Mouse (Mus musculus): Measurements from ENCODE around the gene Shisa7. TPM values are rescaled to one million over a fixed set of nuclear protein-coding genes. Genes with fewer than 3 reads are reported as not detected.
A peak's percentile ranks its signal among the peaks of the same experiment; 100 is the strongest.

Gene Shisa7
- polyA plus RNA-seq, 1 experiment: 0.23 TPM

- Histone ChIP-seq H3K4me3 (ENCODE audit: extremely low read depth, insufficient read depth, insufficient read length) (no peak overlapping the region), H3K27me3 (ENCODE audit: control insufficient read depth, insufficient read depth, low read length) (peaks cover 19% of the 10 kb centered on the region), H3K27ac (ENCODE audit: insufficient read depth, low read length) (no peak overlapping the region), H3K36me3 (ENCODE audit: control insufficient read depth, insufficient read depth, low read length) (no peaks in the 10 kb centered on the region), H3K4me1 (ENCODE audit: control insufficient read depth, insufficient read depth, insufficient read length) (no peaks in the 10 kb centered on the region; the same call in 1 of the 2 replicates)
- TF ChIP-seq CTCF (IDR thresholded peaks at IDR 0.05; ENCODE audit: extremely low read depth, insufficient read depth, insufficient read length, insufficient replicate concordance) (no peak), POLR2A (IDR thresholded peaks at IDR 0.05; ENCODE audit: low read depth, low read length) (no peak)
- no peak for DNase-seq (ENCODE audit: low read depth in 1 of 2, low spot score in 2 of 2)
- WGBS: 23% methylated on average over 13 of the region's 13 CpGs
Measured at GRCm38 (mm10) chr7:4844917-4845309, 417 bp upstream of the Shisa7 start.

GRCm38 (mm10) chr7:4843604-4844244 is 772 bp downstream of the Shisa7 start:
- no peaks in the 10 kb centered on the region; the same call in 1 of the 2 replicates for H3K4me1 ChIP-seq (ENCODE audit: control insufficient read depth, insufficient read depth, insufficient read length)
- no peak overlapping the region for H3K27ac ChIP-seq (ENCODE audit: insufficient read depth, low read length)
- TF ChIP-seq POLR2A (IDR thresholded peaks at IDR 0.05; ENCODE audit: low read depth, low read length): no peak
- no peak for TF ChIP-seq CTCF (IDR thresholded peaks at IDR 0.05; ENCODE audit: extremely low read depth, insufficient read depth, insufficient read length, insufficient replicate concordance)
- peaks cover 19% of the 10 kb centered on the region for H3K27me3 ChIP-seq (ENCODE audit: control insufficient read depth, insufficient read depth, low read length)
- no peaks in the 10 kb centered on the region for H3K36me3 ChIP-seq (ENCODE audit: control insufficient read depth, insufficient read depth, low read length)
- no peak overlapping the region for H3K4me3 ChIP-seq (ENCODE audit: extremely low read depth, insufficient read depth, insufficient read length)
- 4% methylated on average over 34 of the region's 34 CpGs for WGBS
- no peak for DNase-seq (ENCODE audit: low read depth in 1 of 2, low spot score in 2 of 2)

GRCm38 (mm10) chr7:4842634-4843131 is 1.8 kb downstream of the Shisa7 start:
- Histone ChIP-seq H3K27ac (ENCODE audit: insufficient read depth, low read length) (no peak overlapping the region), H3K4me1 (ENCODE audit: control insufficient read depth, insufficient read depth, insufficient read length) (no peaks in the 10 kb centered on the region; the same call in 1 of the 2 replicates), H3K4me3 (ENCODE audit: extremely low read depth, insufficient read depth, insufficient read length) (no peak overlapping the region), H3K36me3 (ENCODE audit: control insufficient read depth, insufficient read depth, low read length) (no peaks in the 10 kb centered on the region), H3K27me3 (ENCODE audit: control insufficient read depth, insufficient read depth, low read length) (peaks cover 19% of the 10 kb centered on the region)
- no peak for DNase-seq (ENCODE audit: low read depth in 1 of 2, low spot score in 2 of 2)
- TF ChIP-seq CTCF (IDR thresholded peaks at IDR 0.05; ENCODE audit: extremely low read depth, insufficient read depth, insufficient read length, insufficient replicate concordance) (no peak), POLR2A (IDR thresholded peaks at IDR 0.05; ENCODE audit: low read depth, low read length) (no peak)
- 4% methylated on average over 16 of the region's 16 CpGs for WGBS

GRCm38 (mm10) chr7:4842077-4842476 is 2.4 kb downstream of the Shisa7 start:
- TF ChIP-seq POLR2A (IDR thresholded peaks at IDR 0.05; ENCODE audit: low read depth, low read length) (no peak), CTCF (IDR thresholded peaks at IDR 0.05; ENCODE audit: extremely low read depth, insufficient read depth, insufficient read length, insufficient replicate concordance) (no peak)
- 58% methylated on average over 5 of the region's 5 CpGs for WGBS
- no peaks in the 10 kb centered on the region for H3K36me3 ChIP-seq (ENCODE audit: control insufficient read depth, insufficient read depth, low read length)
- H3K27ac ChIP-seq (ENCODE audit: insufficient read depth, low read length): no peak overlapping the region
- DNase-seq (ENCODE audit: low read depth in 1 of 2, low spot score in 2 of 2): no peak
- no peak overlapping the region for H3K4me3 ChIP-seq (ENCODE audit: extremely low read depth, insufficient read depth, insufficient read length)
- H3K27me3 ChIP-seq (ENCODE audit: control insufficient read depth, insufficient read depth, low read length): peaks cover 20% of the 10 kb centered on the region
- no peaks in the 10 kb centered on the region; the same call in 1 of the 2 replicates for H3K4me1 ChIP-seq (ENCODE audit: control insufficient read depth, insufficient read depth, insufficient read length)

GRCm38 (mm10) chr7:4837639-4838038 is 6.9 kb downstream of the Shisa7 start:
- Histone ChIP-seq H3K4me3 (ENCODE audit: extremely low read depth, insufficient read depth, insufficient read length) (no peak overlapping the region), H3K4me1 (ENCODE audit: control insufficient read depth, insufficient read depth, insufficient read length) (peaks cover 3% of the 10 kb centered on the region), H3K36me3 (ENCODE audit: control insufficient read depth, insufficient read depth, low read length) (no peaks in the 10 kb centered on the region), H3K27ac (ENCODE audit: insufficient read depth, low read length) (no peak overlapping the region), H3K27me3 (ENCODE audit: control insufficient read depth, insufficient read depth, low read length) (peaks cover 15% of the 10 kb centered on the region)
- DNase-seq (ENCODE audit: low read depth in 1 of 2, low spot score in 2 of 2): no peak
- WGBS: 35% methylated on average over 1 of the region's 1 CpGs
- TF ChIP-seq CTCF (IDR thresholded peaks at IDR 0.05; ENCODE audit: extremely low read depth, insufficient read depth, insufficient read length, insufficient replicate concordance): no peak
- TF ChIP-seq POLR2A (IDR thresholded peaks at IDR 0.05; ENCODE audit: low read depth, low read length): no peak

- 1% methylated on average over 51 of the region's 51 CpGs for WGBS
- H3K36me3 ChIP-seq (ENCODE audit: control insufficient read depth, insufficient read depth, low read length): no peaks in the 10 kb centered on the region
- peaks cover 11% of the 10 kb centered on the region for H3K27me3 ChIP-seq (ENCODE audit: control insufficient read depth, insufficient read depth, low read length)
- peak overlapping the region; percentile 31; the same call in 1 of the 2 replicates for H3K4me3 ChIP-seq (ENCODE audit: extremely low read depth, insufficient read depth, insufficient read length)
- DNase-seq (ENCODE audit: low read depth in 1 of 2, low spot score in 2 of 2): peak; percentile 15 to 62
- no peak overlapping the region for H3K27ac ChIP-seq (ENCODE audit: insufficient read depth, low read length)
- H3K4me1 ChIP-seq (ENCODE audit: control insufficient read depth, insufficient read depth, insufficient read length): peaks cover 3% of the 10 kb centered on the region
- no peak for TF ChIP-seq POLR2A (IDR thresholded peaks at IDR 0.05; ENCODE audit: low read depth, low read length)
- peak; percentile 14; the same call in 1 of the 2 replicates for TF ChIP-seq CTCF (IDR thresholded peaks at IDR 0.05; ENCODE audit: extremely low read depth, insufficient read depth, insufficient read length, insufficient replicate concordance)
Measured at GRCm38 (mm10) chr7:4836351-4836792, 8.1 kb downstream of the Shisa7 start.
